Mouse (Mus musculus) forebrain, embryonic 14.5 days (tissue): ENCODE data around the gene Gm38100. TPM values are rescaled to one million over a fixed set of nuclear protein-coding genes. Genes with fewer than 3 reads are reported as not detected.

Experiments used
- ATAC-seq: fragments of 200-750 bp; cut with Nextera tagmentation; 2 replicates; pipeline ENCODE4 v1.8.0; 2017; ENCODE audit warnings: mild to moderate bottlenecking, moderate library complexity
- DNase-seq: peaks from one replicate; pipeline ENCODE4 v3.0.0-alpha.2; 2015; ENCODE audit warnings: low spot score
- H3K27ac ChIP-seq: fragments of 300-500 bp; sonication (generic); 2 replicates; pipeline ENCODE4 v1.5.1; 2014; ENCODE audit warnings: low read depth, mild to moderate bottlenecking, control low read depth, low read length, moderate library complexity
- H3K27me3 ChIP-seq: fragments of 300-500 bp; sonication (generic); replicated peaks from 2 replicates; pipeline ENCODE4 v1.6.1; 2014; ENCODE audit warnings: low read length, control low read depth, mixed read lengths; ENCODE audit not compliant: control insufficient read depth, insufficient read depth
- H3K36me3 ChIP-seq: fragments of 300-500 bp; sonication (generic); 2 replicates; pipeline ENCODE4 v1.6.1; 2014; ENCODE audit warnings: low read length, control low read depth; ENCODE audit not compliant: control insufficient read depth, insufficient read depth
- H3K4me1 ChIP-seq: fragments of 300-500 bp; sonication (generic); 2 replicates; pipeline ENCODE4 v1.6.1; 2014; ENCODE audit warnings: antibody characterized with exemption, low read length, control low read depth; ENCODE audit not compliant: control insufficient read depth, insufficient read depth
- H3K4me2 ChIP-seq: fragments of 300-500 bp; sonication (generic); 2 replicates; pipeline ENCODE4 v1.6.1; 2014; ENCODE audit warnings: mild to moderate bottlenecking, control low read depth, low read length
- H3K4me3 ChIP-seq: fragments of 300-500 bp; sonication (generic); 2 replicates; pipeline ENCODE4 v1.5.1; 2014; ENCODE audit warnings: low read depth, low read length, control low read depth
- H3K9ac ChIP-seq: fragments of 300-500 bp; sonication (generic); 2 replicates; pipeline ENCODE4 v1.6.1; 2014; ENCODE audit warnings: mild to moderate bottlenecking, low read length, control low read depth, moderate library complexity
- H3K9me3 ChIP-seq: fragments of 300-500 bp; sonication (generic); replicated peaks from 2 replicates; pipeline ENCODE4 v1.6.1; 2016; ENCODE audit warnings: low read length, control low read depth, mixed read lengths; ENCODE audit not compliant: control insufficient read depth
- WGBS: fragments of 180-500 bp; shearing (Covaris S2); extraction: QIAGEN DNeasy Blood & Tissue Kit; methylation state at CpG from one replicate; pipeline ENCODE4 v1.1.7; 2014; 5-methylcytosine and 5-hydroxymethylcytosine counted together
- polyA plus RNA-seq: library from polyadenylated mRNA; unstranded; fragments of >200 nt; fragmentation: Nextera tagmentation; extraction: Ambion mirVana; gene quantifications from 2 replicates; pipeline ENCODE4 v1.2.1, GENCODE M21; 2014

Gene Gm38100
- polyA plus RNA-seq, 1 experiment from 2014 or later = not detected

GRCm38 (mm10) chr1:175946718-175947315 is 26.7 kb downstream of the Gm38100 start:
- no peak overlapping the region for H3K9ac ChIP-seq
- H3K27me3 ChIP-seq = no peaks in the 10 kb centered on the region
- no peak for DNase-seq
- no peak for ATAC-seq
- 74% methylated on average over 4 of the region's 4 CpGs for WGBS
- no peaks in the 10 kb centered on the region for H3K36me3 ChIP-seq
- H3K4me3 ChIP-seq = no peak overlapping the region
- no peaks in the 10 kb centered on the region for H3K4me1 ChIP-seq
- no peak overlapping the region for H3K4me2 ChIP-seq
- no peak overlapping the region for H3K27ac ChIP-seq
- H3K9me3 ChIP-seq = no peaks in the 10 kb centered on the region

GRCm38 (mm10) chr1:175950421-175950820 is 30.3 kb downstream of the Gm38100 start:
- no peak overlapping the region for H3K4me2 ChIP-seq
- no peak for ATAC-seq
- no peaks in the 10 kb centered on the region for H3K36me3 ChIP-seq
- H3K9ac ChIP-seq = no peak overlapping the region
- H3K4me3 ChIP-seq = no peak overlapping the region
- H3K27ac ChIP-seq = no peak overlapping the region
- no peaks in the 10 kb centered on the region for H3K9me3 ChIP-seq
- DNase-seq = no peak
- no peaks in the 10 kb centered on the region for H3K27me3 ChIP-seq
- 89% methylated on average over 3 of the region's 3 CpGs for WGBS
- H3K4me1 ChIP-seq = no peaks in the 10 kb centered on the region

GRCm38 (mm10) chr1:175950851-175951250 is 30.7 kb downstream of the Gm38100 start:
- no peaks in the 10 kb centered on the region for H3K36me3 ChIP-seq
- H3K4me3 ChIP-seq = no peak overlapping the region
- WGBS = 88% methylated on average over 2 of the region's 2 CpGs
- DNase-seq = no peak
- ATAC-seq = no peak
- H3K9me3 ChIP-seq = no peaks in the 10 kb centered on the region
- no peak overlapping the region for H3K9ac ChIP-seq
- H3K4me2 ChIP-seq = no peak overlapping the region
- no peaks in the 10 kb centered on the region for H3K27me3 ChIP-seq
- no peak overlapping the region for H3K27ac ChIP-seq
- H3K4me1 ChIP-seq = no peaks in the 10 kb centered on the region

- H3K4me3 ChIP-seq = no peak overlapping the region
- H3K9me3 ChIP-seq = no peaks in the 10 kb centered on the region
- ATAC-seq = no peak
- 87% methylated on average over 2 of the region's 2 CpGs for WGBS
- H3K27ac ChIP-seq = no peak overlapping the region
- no peak overlapping the region for H3K4me2 ChIP-seq
- no peaks in the 10 kb centered on the region for H3K4me1 ChIP-seq
- no peak overlapping the region for H3K9ac ChIP-seq
- no peaks in the 10 kb centered on the region for H3K27me3 ChIP-seq
- DNase-seq = no peak
- H3K36me3 ChIP-seq = no peaks in the 10 kb centered on the region
Observed at GRCm38 (mm10) chr1:175961786-175962185, 41.7 kb downstream of the Gm38100 start.

GRCm38 (mm10) chr1:175967004-175967745 is 47.0 kb downstream of the Gm38100 start:
- Histone ChIP-seq H3K36me3 (no peaks in the 10 kb centered on the region), H3K9ac (no peak overlapping the region), H3K27me3 (no peaks in the 10 kb centered on the region), H3K9me3 (no peaks in the 10 kb centered on the region), H3K27ac (no peak overlapping the region), H3K4me1 (no peaks in the 10 kb centered on the region), H3K4me2 (no peak overlapping the region), H3K4me3 (no peak overlapping the region)
- WGBS = 88% methylated on average over 4 of the region's 5 CpGs
- DNase-seq = peak; percentile 51
- no peak for ATAC-seq

GRCm38 (mm10) chr1:175970710-175971109 is 50.6 kb downstream of the Gm38100 start:
- ATAC-seq = no peak

More at GRCm38 (mm10) chr1:175970710-175971109, 50.6 kb downstream of the Gm38100 start:
- Histone ChIP-seq H3K4me2 (no peak overlapping the region), H3K4me1 (no peaks in the 10 kb centered on the region), H3K27ac (no peak overlapping the region), H3K9ac (no peak overlapping the region), H3K36me3 (no peaks in the 10 kb centered on the region), H3K27me3 (no peaks in the 10 kb centered on the region), H3K9me3 (no peaks in the 10 kb centered on the region), H3K4me3 (no peak overlapping the region)
- peak; percentile 37 for DNase-seq
- 30% methylated on average over 5 of the region's 5 CpGs for WGBS

Other genes with a start within 250 kb of the Gm38100 start
- gene Opn3, start 227.6 kb upstream of the Gm38100 start, polyA plus RNA-seq = 4.3 and 4.9 TPM in 2 replicates
- gene Chml, start 227.4 kb upstream of the Gm38100 start, polyA plus RNA-seq = 2.0 and 2.5 TPM in 2 replicates
- gene Wdr64, start 221.7 kb upstream of the Gm38100 start, polyA plus RNA-seq = not detected in 2 replicates
- 28.1 and 28.8 TPM in 2 replicates for gene Exo1, start 39.7 kb upstream of the Gm38100 start, polyA plus RNA-seq
- 0.51 and 0.72 TPM in 2 replicates for gene Rbm8a2, start 58.8 kb downstream of the Gm38100 start, polyA plus RNA-seq